Mouse (Mus musculus): ENCODE measurements at regions not wholly inside any gene's neighbourhood (a gene's known extent, or its start where the extent isn't known, plus 50 kb on each side); places are given as distances from the start of the nearest gene placed in this dataset.

DNA sequence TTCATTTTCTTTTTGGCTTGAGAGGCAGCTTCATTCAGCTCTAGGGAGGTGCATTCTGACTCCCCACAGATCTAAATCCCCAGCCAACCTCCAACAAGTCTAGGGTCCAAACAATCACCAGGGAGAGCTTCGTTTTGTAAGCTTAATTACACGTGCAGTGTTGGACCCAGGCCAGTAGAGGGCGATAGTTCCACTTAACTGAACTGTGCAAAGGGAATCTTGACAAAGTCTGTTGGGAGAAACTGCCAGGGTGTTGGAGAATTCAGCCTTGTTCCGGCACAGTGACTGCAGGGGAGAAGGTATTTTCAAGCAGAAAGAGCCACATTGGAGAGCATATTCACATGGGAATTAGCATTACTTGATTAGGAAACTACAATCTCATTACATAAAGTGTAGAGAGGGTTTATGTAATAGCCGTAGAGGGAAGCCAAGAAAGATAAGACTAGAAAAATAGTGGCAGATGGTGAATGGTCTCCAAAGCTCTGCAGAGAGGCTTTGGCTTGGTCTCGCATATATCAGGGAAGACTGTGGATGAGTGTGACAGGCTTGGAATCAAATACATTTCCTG, 358.2 kb downstream of the Bmper start:
- peak; percentile 85 for ATAC-seq (ENCODE audit: low read depth)
- Histone ChIP-seq H3K4me1 (replicated peaks; ENCODE audit: control insufficient read depth, insufficient read depth, low read length) (peaks cover 8% of the 10 kb centered on the region; the same call in 1 of the 2 replicates), H3K27me3 (ENCODE audit: control insufficient read depth, insufficient read depth, low read depth, low read length) (no peaks in the 10 kb centered on the region), H3K36me3 (ENCODE audit: control insufficient read depth, insufficient read depth, low read length) (no peaks in the 10 kb centered on the region), H3K4me2 (ENCODE audit: low read depth, low read length) (no peak overlapping the region), H3K9ac (ENCODE audit: low read length) (no peak overlapping the region), H3K27ac (ENCODE audit: low read length) (peak overlapping the region; percentile 29), H3K9me3 (ENCODE audit: control insufficient read depth, low read length) (no peaks in the 10 kb centered on the region), H3K4me3 (ENCODE audit: low read length) (no peak overlapping the region)
- 9% methylated on average over 6 of the region's 6 CpGs for WGBS

DNA sequence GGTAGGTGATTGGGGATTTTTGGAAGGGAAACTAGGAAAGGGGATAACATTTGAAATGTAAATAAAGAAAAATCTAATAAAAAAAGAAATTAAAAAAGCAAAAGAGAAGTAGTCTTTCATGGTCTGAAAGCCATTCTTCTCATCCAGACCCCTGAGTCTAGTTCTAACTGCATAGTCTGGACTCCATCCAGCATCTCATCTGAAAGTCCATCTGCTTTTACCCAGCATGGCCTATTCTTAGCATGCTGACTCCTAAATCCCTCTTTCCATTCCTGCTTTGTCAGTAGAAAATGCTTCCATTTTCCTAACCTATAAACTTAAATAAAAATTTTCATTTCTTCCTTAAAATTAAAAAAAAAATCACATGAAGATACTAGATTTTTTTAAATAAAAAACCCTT, 361.7 kb downstream of the Bmper start:
- no peaks in the 10 kb centered on the region for H3K9me3 ChIP-seq (ENCODE audit: control insufficient read depth, low read length)
- no peaks in the 10 kb centered on the region for H3K27me3 ChIP-seq (ENCODE audit: control insufficient read depth, insufficient read depth, low read depth, low read length)
- H3K4me1 ChIP-seq (replicated peaks; ENCODE audit: control insufficient read depth, insufficient read depth, low read length): peaks cover 3% of the 10 kb centered on the region; the same call in 1 of the 2 replicates
- H3K9ac ChIP-seq (ENCODE audit: low read length): no peak overlapping the region
- no peak overlapping the region for H3K4me2 ChIP-seq (ENCODE audit: low read depth, low read length)
- no peak overlapping the region for H3K4me3 ChIP-seq (ENCODE audit: low read length)
- no peak overlapping the region for H3K27ac ChIP-seq (ENCODE audit: low read length)
- H3K36me3 ChIP-seq (ENCODE audit: control insufficient read depth, insufficient read depth, low read length): no peaks in the 10 kb centered on the region
- no peak for ATAC-seq (ENCODE audit: low read depth)

DNA sequence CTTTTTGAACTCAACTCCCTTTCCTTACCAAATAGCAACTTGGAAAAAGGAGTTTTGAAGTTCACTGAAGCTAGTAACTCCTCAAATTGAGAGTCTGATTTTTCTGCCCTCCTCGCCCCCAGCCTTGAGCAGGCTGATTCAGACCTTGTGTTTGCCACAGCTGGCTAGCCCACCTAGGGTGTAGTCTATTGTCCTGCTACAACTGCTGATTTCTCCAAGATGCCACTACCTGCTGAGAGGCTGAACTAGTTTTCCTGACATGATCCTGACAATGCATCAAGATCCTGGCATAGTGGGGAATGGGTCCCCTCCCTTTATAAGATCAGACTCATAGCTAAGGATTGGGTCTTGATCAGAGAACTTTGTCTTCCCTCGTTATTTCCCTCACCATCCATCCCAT, 366.1 kb downstream of the Bmper start:
- WGBS: 65% methylated on average over 2 of the region's 2 CpGs
- no peak for ATAC-seq (ENCODE audit: low read depth)

DNA sequence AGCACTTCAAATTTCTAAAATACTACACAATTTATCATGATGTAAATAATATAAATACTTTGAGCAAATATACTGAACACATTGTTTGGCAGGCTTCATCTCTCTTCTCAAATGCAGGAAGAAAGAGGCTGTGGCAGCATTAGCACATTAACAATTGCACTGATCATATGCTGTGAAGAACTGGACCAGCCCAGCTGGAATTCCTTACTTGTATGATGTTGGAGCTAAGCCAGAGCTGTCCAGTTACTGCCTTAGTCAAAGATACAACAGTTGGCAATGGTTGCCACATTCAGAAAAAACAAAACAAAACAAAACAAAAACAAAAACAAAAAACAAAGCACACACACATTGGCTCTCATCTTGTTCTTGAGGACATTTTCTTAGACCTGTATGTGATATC, 369.0 kb downstream of the Bmper start:
- ATAC-seq (ENCODE audit: low read depth): peak; percentile 60; the same call in 1 of the 2 replicates
- no peaks in the 10 kb centered on the region for H3K27me3 ChIP-seq (ENCODE audit: control insufficient read depth, insufficient read depth, low read depth, low read length)
- no peaks in the 10 kb centered on the region for H3K36me3 ChIP-seq (ENCODE audit: control insufficient read depth, insufficient read depth, low read length)
- H3K4me2 ChIP-seq (ENCODE audit: low read depth, low read length): no peak overlapping the region
- H3K4me3 ChIP-seq (ENCODE audit: low read length): no peak overlapping the region
- H3K27ac ChIP-seq (ENCODE audit: low read length): no peak overlapping the region
- H3K9ac ChIP-seq (ENCODE audit: low read length): no peak overlapping the region
- H3K9me3 ChIP-seq (ENCODE audit: control insufficient read depth, low read length): no peaks in the 10 kb centered on the region
- H3K4me1 ChIP-seq (replicated peaks; ENCODE audit: control insufficient read depth, insufficient read depth, low read length): peaks cover 4% of the 10 kb centered on the region; the same call in 1 of the 2 replicates

More for the DNA sequence above, 366.1 kb downstream of the Bmper start:
- Histone ChIP-seq H3K4me1 (replicated peaks; ENCODE audit: control insufficient read depth, insufficient read depth, low read length) (peaks cover 4% of the 10 kb centered on the region; the same call in 1 of the 2 replicates), H3K4me2 (ENCODE audit: low read depth, low read length) (no peak overlapping the region), H3K27ac (ENCODE audit: low read length) (no peak overlapping the region), H3K36me3 (ENCODE audit: control insufficient read depth, insufficient read depth, low read length) (no peaks in the 10 kb centered on the region), H3K9me3 (ENCODE audit: control insufficient read depth, low read length) (no peaks in the 10 kb centered on the region), H3K27me3 (ENCODE audit: control insufficient read depth, insufficient read depth, low read depth, low read length) (no peaks in the 10 kb centered on the region), H3K9ac (ENCODE audit: low read length) (no peak overlapping the region), H3K4me3 (ENCODE audit: low read length) (no peak overlapping the region)

DNA sequence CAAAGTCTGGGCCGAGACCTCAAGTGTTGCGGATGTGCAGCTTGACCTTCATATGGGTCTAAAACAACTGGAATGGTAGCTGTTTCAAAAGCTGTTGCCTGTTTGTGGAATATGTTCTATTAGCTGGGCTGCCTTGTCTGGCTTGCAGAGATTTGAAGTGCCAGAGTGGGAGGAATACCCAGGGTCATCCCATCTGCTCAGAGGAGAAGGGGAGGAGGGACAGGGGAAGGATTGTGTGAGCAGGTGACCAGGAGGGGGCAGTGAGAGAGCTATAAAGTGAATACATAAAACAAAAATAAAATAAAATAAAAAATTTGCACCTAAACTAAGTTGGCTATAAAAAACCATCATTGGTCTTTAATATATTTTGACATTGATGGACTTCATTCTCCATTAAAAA, 377.7 kb downstream of the Bmper start:
- 94% methylated on average over 2 of the region's 2 CpGs for WGBS

More for the DNA sequence above, 377.7 kb downstream of the Bmper start:
- H3K4me2 ChIP-seq (ENCODE audit: low read depth, low read length): no peak overlapping the region
- H3K36me3 ChIP-seq (ENCODE audit: control insufficient read depth, insufficient read depth, low read length): no peaks in the 10 kb centered on the region
- no peak overlapping the region for H3K27ac ChIP-seq (ENCODE audit: low read length)
- no peaks in the 10 kb centered on the region for H3K27me3 ChIP-seq (ENCODE audit: control insufficient read depth, insufficient read depth, low read depth, low read length)
- no peak overlapping the region for H3K4me3 ChIP-seq (ENCODE audit: low read length)
- ATAC-seq (ENCODE audit: low read depth): no peak
- no peaks in the 10 kb centered on the region for H3K9me3 ChIP-seq (ENCODE audit: control insufficient read depth, low read length)
- H3K9ac ChIP-seq (ENCODE audit: low read length): no peak overlapping the region
- no peaks in the 10 kb centered on the region for H3K4me1 ChIP-seq (replicated peaks; ENCODE audit: control insufficient read depth, insufficient read depth, low read length)

All from lung, embryonic 16.5 days (tissue).